Mouse (Mus musculus) neural tube, embryonic 11.5 days (tissue): ENCODE data around the gene Ppp1ca. TPM values are rescaled to one million over a fixed set of nuclear protein-coding genes. Genes with fewer than 3 reads are reported as not detected.

Source experiments
- ATAC-seq: fragments of 200-750 bp; cut with Nextera tagmentation; 2 replicates; pipeline ENCODE4 v1.8.0; 2017; ENCODE audit warnings: moderate number of reproducible peaks, mild to moderate bottlenecking, moderate TSS enrichment, moderate library complexity; ENCODE audit not compliant: insufficient read depth, low FRiP score, low TSS enrichment
- DNase-seq: peaks from one replicate; pipeline ENCODE4 v3.0.0-alpha.2; 2015; ENCODE audit warnings: low spot score
- H3K27ac ChIP-seq: fragments of 300-500 bp; sonication (generic); 2 replicates; pipeline ENCODE4 v1.5.1; 2014; ENCODE audit warnings: low read depth, mild to moderate bottlenecking, low read length
- H3K27me3 ChIP-seq: fragments of 300-500 bp; sonication (generic); 2 replicates; pipeline ENCODE4 v1.6.1; 2014; ENCODE audit warnings: mild to moderate bottlenecking, low read length, mixed read lengths; ENCODE audit not compliant: control insufficient read depth, insufficient read depth
- H3K36me3 ChIP-seq: fragments of 300-500 bp; sonication (generic); 2 replicates; pipeline ENCODE4 v1.6.1; 2014; ENCODE audit warnings: mild to moderate bottlenecking, low read length, moderate library complexity, mixed read lengths; ENCODE audit not compliant: control insufficient read depth, insufficient read depth
- H3K4me1 ChIP-seq: fragments of 300-500 bp; sonication (generic); 2 replicates; pipeline ENCODE4 v1.6.1; 2014; ENCODE audit warnings: low read length, mixed read lengths; ENCODE audit not compliant: control insufficient read depth, insufficient read depth
- H3K4me2 ChIP-seq: fragments of 300-500 bp; sonication (generic); 2 replicates; pipeline ENCODE4 v1.6.1; 2014; ENCODE audit warnings: low read depth, mild to moderate bottlenecking, moderate library complexity
- H3K4me3 ChIP-seq: fragments of 300-500 bp; sonication (generic); 2 replicates; pipeline ENCODE4 v1.5.1; 2014; ENCODE audit warnings: low read depth, low read length
- H3K9ac ChIP-seq: fragments of 300-500 bp; sonication (generic); 2 replicates; pipeline ENCODE4 v1.6.1; 2014; ENCODE audit warnings: mild to moderate bottlenecking, low read length
- H3K9me3 ChIP-seq: fragments of 300-500 bp; sonication (generic); 2 replicates; pipeline ENCODE4 v1.6.1; 2016; ENCODE audit warnings: low read length; ENCODE audit not compliant: control insufficient read depth
- WGBS: fragments of 180-500 bp; shearing (Covaris S2); extraction: QIAGEN DNeasy Blood & Tissue Kit; methylation state at CpG from one replicate; pipeline ENCODE4 v1.1.7; 2014; 5-methylcytosine and 5-hydroxymethylcytosine counted together
- polyA plus RNA-seq: library from polyadenylated mRNA; unstranded; fragments of >200 nt; fragmentation: Nextera tagmentation; extraction: Ambion mirVana; gene quantifications from 2 replicates; pipeline ENCODE4 v1.2.1, GENCODE M21; 2014

Gene Ppp1ca
- polyA plus RNA-seq, 1 experiment from 2014 or later: 939 TPM

DNA sequence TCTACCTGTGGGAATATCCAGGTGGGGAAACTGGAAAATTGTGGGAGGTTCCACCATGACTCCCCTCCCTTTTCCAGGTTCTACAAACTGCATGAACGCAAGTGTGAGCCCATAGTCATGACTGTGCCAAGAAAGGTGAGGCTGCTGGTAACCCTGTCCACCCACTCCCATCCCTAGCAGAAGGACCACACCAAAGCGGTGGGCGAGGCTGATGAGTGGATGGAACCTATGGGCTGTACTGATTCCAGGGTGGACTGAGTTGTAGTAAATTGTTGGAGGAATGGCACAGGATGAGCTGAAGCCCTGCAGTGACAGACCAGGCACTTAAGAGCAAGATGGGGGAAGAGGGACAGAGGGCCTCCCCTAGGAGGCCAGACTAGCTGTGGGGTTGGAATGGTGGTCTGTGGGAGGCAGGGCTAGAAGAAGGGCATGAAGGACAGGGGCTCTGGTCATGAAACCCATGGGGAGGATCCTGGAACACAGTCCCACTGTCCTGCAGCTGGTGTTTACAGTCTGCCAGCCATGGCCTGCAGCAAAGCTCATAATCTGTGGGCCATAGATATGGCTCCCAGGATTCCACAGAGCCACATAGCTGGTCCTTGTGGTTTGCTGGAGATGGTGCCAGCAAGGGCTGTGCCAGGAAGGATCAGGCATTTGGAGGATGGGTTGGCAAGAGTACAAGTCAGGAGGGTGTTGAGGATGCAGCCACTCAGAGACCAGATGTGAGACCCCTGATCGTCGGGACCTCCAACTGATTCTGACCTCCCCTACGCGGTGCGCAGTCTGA is 39.2 kb upstream of the Ppp1ca start:
- no peak for ATAC-seq
- WGBS: 87% methylated on average over 8 of the region's 8 CpGs
- no peaks in the 10 kb centered on the region for H3K9me3 ChIP-seq

DNA sequence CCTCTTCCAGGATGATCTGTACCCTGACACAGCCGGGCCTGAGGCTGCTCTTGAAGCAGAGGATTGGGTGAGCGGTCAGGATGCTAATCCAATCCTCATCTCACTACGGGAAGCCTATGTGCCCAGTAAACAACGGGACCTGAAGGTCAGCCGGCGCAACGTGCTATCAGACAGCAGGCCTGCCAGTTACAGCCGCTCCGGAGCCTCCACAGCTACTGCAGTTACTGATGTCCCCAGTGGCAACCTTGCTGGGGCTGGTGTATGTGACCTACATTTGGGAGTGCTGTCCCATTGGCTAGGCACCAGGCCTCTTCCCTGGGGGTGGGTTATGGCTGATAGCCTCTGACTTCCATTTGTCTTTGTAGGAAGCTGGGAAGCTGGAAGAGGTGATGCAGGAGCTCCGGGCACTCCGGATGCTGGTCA is 38.6 kb upstream of the Ppp1ca start, which contains the start of gene Ptprcap:
Ptprcap (plus strand) TSS at position 373 of the 423 bp plus-strand sequence.
- 85% methylated on average over 11 of the region's 11 CpGs for WGBS
- ATAC-seq: no peak
- Histone ChIP-seq H3K9me3 (no peaks in the 10 kb centered on the region), H3K9ac (no peak within 1 kb of the TSS), H3K27ac (no peak within 1 kb of the TSS), H3K27me3 (no peaks in the 10 kb centered on the region), H3K4me2 (no peak within 1 kb of the TSS), H3K4me1 (peaks cover 8% of the 10 kb centered on the region), H3K36me3 (peaks cover 13% of the 10 kb centered on the region), H3K4me3 (no peak within 1 kb of the TSS)
- DNase-seq: no peak

More for the DNA sequence above, 39.2 kb upstream of the Ppp1ca start:
- Histone ChIP-seq H3K4me2 (no peak overlapping the region), H3K27me3 (no peaks in the 10 kb centered on the region), H3K27ac (no peak overlapping the region), H3K9ac (no peak overlapping the region), H3K36me3 (peaks cover 9% of the 10 kb centered on the region), H3K4me3 (no peak overlapping the region), H3K4me1 (peaks cover 8% of the 10 kb centered on the region)
- DNase-seq: no peak

DNA sequence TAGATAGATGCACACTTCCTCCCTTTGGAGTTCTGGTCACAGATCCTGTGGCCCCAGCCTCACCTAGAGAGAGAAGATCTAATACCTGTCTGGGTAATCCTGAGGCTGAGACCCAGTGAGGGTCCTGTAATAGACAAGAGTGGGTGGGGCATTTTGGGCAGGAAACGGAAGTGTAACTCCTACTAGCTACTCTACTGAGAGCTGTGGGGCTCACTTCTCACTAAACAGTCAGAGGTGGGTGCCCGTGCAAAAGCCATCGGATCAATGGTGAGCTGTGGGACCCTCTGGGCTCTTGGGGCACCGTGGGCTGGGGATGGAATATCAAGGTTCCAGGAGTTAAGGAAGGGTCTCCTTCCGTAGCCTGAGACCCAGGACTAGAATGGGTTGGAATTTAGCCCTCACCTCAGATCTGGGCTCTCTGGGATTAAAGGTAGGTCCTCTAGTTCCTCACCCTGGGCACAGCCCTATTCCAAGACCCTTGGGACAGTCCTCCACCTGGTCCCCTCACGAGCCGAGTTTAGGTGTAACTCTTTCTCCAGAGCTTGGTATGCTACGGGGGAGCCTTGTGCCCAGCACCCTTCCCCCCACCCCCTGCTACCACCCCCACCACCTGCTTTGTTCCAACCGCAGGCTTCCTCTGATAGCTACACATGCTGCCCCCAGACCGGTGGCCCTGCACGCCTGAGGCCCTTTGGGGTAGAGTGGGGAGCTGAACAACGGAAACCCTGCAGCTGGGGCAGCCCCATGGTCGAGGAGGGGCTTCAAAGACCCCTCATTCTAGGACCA is 37.2 kb upstream of the Ppp1ca start:
- Histone ChIP-seq H3K4me1 (peaks cover under 1% of the 10 kb centered on the region; the same call in 1 of the 2 replicates), H3K36me3 (peaks cover 19% of the 10 kb centered on the region), H3K4me2 (no peak overlapping the region), H3K4me3 (no peak overlapping the region), H3K9me3 (no peaks in the 10 kb centered on the region), H3K9ac (no peak overlapping the region), H3K27ac (no peak overlapping the region), H3K27me3 (no peaks in the 10 kb centered on the region)
- ATAC-seq (no peak), DNase-seq (no peak)
- WGBS: 85% methylated on average over 13 of the region's 13 CpGs

DNA sequence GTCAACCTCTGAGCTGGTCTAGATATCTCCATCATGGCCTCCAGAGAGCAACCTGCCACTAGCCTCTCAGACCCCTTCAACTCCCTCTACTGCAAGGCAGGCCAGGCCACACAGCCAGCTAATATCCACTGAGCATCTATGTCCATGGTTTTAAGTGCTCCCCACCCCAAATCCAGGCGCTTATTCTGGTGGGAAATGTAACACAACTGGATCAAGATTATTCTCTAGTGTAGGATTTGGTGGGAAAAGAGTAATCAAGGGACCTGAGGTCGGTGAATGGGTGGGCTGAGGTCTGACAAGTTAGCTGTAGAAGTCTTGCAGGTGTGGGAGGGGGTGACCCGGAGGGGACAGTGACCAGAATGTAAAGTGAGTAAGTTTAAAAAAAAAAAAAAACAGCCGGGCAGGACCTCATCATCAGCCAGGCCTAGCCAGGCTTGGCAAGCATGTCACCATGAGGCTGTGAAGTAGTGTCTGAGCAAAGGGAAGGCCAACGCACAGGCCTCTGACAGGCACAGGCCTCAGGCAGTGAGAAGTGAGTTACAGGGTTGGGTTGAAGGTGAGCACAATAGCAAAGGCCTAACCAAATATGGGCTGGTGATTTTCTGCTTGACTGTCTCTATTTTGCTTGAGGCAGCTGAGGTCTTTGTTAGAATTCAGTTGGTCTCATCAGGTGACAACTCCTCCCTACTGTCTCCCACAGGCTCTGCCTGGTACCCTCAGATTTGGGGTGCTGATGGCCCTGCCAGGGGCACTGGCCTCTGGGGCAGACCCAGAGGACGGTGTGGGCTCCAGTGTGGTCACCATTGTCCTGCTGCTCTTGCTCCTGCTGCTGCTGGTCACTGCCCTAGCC is 36.4 kb upstream of the Ppp1ca start:
- no peak overlapping the region for H3K27ac ChIP-seq
- 75% methylated on average over 6 of the region's 6 CpGs for WGBS
- ATAC-seq (no peak), DNase-seq (no peak)
- H3K9ac ChIP-seq: 0 out of 2 replicates have a peak overlapping the region, but pooled peaks have one; percentile 14
- H3K36me3 ChIP-seq: peaks cover 19% of the 10 kb centered on the region
- H3K4me3 ChIP-seq: no peak overlapping the region
- H3K4me1 ChIP-seq: no peaks in the 10 kb centered on the region
- H3K4me2 ChIP-seq: no peak overlapping the region
- H3K27me3 ChIP-seq: no peaks in the 10 kb centered on the region
- no peaks in the 10 kb centered on the region for H3K9me3 ChIP-seq

DNA sequence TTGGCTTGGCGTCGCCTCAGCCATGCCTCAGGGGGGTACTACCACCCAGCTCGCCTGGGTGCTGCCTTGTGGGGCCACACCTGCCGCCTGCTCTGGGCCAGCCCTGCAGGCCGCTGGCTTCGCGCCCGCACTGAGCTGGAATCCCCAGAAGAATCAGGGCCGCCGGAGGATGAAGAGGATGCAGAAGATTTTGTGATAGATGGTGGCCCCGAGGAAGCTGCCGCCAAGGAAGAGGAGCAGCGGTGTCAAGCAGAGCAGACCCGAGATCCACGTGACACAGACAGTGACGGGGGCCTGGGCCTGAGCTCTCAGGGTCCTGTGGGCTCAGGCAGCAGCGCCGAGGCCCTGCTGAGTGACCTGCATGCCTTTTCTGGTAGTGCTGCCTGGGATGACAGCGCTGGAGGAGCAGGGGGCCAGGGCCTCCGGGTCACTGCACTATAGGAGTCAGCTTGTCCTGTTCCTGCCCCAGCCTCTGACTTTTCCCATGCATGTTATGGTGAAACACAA is 35.7 kb upstream of the Ppp1ca start:
- WGBS: 79% methylated on average over 20 of the region's 20 CpGs
- H3K9ac ChIP-seq: 0 out of 2 replicates have a peak overlapping the region, but pooled peaks have one; percentile 14
- no peaks in the 10 kb centered on the region for H3K4me1 ChIP-seq
- no peaks in the 10 kb centered on the region for H3K27me3 ChIP-seq
- ATAC-seq (no peak), DNase-seq (no peak)
- no peak overlapping the region for H3K4me3 ChIP-seq
- H3K27ac ChIP-seq: no peak overlapping the region
- H3K9me3 ChIP-seq: no peaks in the 10 kb centered on the region
- peaks cover 18% of the 10 kb centered on the region for H3K36me3 ChIP-seq
- H3K4me2 ChIP-seq: no peak overlapping the region

DNA sequence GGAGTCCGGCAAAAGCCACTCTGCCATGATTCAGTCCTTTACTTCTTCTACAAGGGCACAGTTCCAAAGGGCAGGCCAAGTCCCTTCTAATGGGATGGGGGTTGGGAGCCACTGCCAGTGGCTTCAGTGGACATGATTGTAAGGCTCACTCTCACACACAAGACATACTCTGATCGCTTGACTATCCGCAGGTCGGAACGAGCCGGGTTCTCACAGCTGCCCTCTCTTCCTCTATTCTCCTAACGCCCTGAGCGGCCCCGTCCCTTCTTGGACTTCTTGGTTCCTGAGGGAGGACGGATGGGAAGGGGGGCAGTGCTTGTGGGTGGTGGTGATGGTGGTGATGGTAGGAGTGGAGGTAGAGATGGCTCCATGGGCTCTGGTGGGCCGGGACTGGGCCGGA is 35.1 kb upstream of the Ppp1ca start:
- Histone ChIP-seq H3K4me1 (no peaks in the 10 kb centered on the region), H3K4me2 (no peak overlapping the region), H3K27me3 (no peaks in the 10 kb centered on the region), H3K36me3 (peaks cover 16% of the 10 kb centered on the region), H3K27ac (no peak overlapping the region), H3K9me3 (no peaks in the 10 kb centered on the region), H3K9ac (no peak overlapping the region; the same call in 1 of the 2 replicates), H3K4me3 (no peak overlapping the region)
- ATAC-seq: no peak
- 94% methylated on average over 12 of the region's 12 CpGs for WGBS
- DNase-seq: no peak

DNA sequence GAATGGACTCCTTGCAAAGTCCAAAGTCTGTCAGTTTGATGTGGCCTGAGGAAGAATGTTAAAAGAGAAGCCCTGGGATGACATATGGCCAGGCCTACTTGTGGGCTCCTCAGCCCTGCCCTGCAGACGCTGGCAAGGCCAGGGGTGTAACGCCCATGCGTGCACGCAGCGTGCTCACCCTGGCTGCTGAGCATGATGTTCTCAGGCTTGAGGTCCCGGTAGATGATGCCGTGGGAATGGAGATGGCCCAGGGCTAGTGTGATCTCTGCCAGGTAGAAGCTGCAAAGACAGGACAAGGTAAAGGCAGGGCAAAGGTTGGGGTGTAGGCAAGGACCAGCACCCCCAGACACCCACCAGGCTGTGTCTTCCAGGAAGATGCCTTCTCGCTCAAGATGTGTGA is 32.8 kb upstream of the Ppp1ca start:
- ATAC-seq (no peak), DNase-seq (no peak)
- 92% methylated on average over 8 of the region's 8 CpGs for WGBS
- Histone ChIP-seq H3K9me3 (no peaks in the 10 kb centered on the region), H3K4me2 (no peak overlapping the region), H3K9ac (no peak overlapping the region), H3K4me3 (no peak overlapping the region), H3K27ac (no peak overlapping the region), H3K4me1 (peaks cover 7% of the 10 kb centered on the region), H3K36me3 (peaks cover 16% of the 10 kb centered on the region), H3K27me3 (no peaks in the 10 kb centered on the region)
